ENCODE assay signal across 12 mouse cellular contexts in genomic region chr9:102183663-102184274, GRCm38 (mm10).
A peak's percentile ranks its signal among the peaks of the same experiment; 100 is the strongest.
DNase-seq lines count a peak whose midpoint lies in the region; ATAC-seq and TF ChIP-seq lines count a peak whose summit lies in the region.
"Had no signal": no experiment of that assay in that cellular context is flagged by ENCODE, and none has a peak within 500 bp of the region (broad histone marks: within the 10 kb centered on the region; RNA-seq: fewer than 3 reads in every experiment).

No protein-coding gene starts in this region.

- H3K79me2 ChIP-seq in liver, adult 2 months (ENCODE audit: control insufficient read depth, insufficient read depth, low read length): no peaks in the 10 kb centered on the region

- no peak for TF ChIP-seq CTCF in liver, adult 2 months (IDR thresholded peaks at IDR 0.05; ENCODE audit: low read depth, low read length)
- no peak for TF ChIP-seq CTCF in liver, postnatal 0 days (IDR thresholded peaks at IDR 0.05; ENCODE audit: low read depth)

- H3K27ac ChIP-seq in forebrain, embryonic 13.5 days: 0 out of 2 replicates have a peak overlapping the region, but pooled peaks have one; percentile 15
- H3K27ac ChIP-seq in forebrain, embryonic 12.5 days: no peak overlapping the region
- peak overlapping the region; percentile 5; the same call in 1 of the 2 replicates for H3K27ac ChIP-seq in liver, adult 2 months (replicated peaks; ENCODE audit: insufficient read depth, low read depth, low read length)
- H3K27ac ChIP-seq in liver, postnatal 0 days (ENCODE audit: low read depth): no peak overlapping the region
- peak overlapping the region; percentile 66 for H3K27ac ChIP-seq in hindbrain, embryonic 13.5 days
- H3K27ac ChIP-seq in intestine, embryonic 15.5 days: no peak overlapping the region
- H3K27ac ChIP-seq: neural tube, embryonic 12.5 days had no signal

- no peak for TF ChIP-seq POLR2A in liver, adult 2 months (IDR thresholded peaks at IDR 0.05; ENCODE audit: extremely low read depth, insufficient read depth, low read length)

- DNase-seq in liver, adult 2 months (ENCODE audit: extremely low read depth, low read depth, low spot score): no peak
- DNase-seq in liver, postnatal 0 days: no peak
- peak; percentile 50 for DNase-seq in cerebellum, adult 8-10 months
- no peak for DNase-seq in right cerebral cortex, postnatal 14 days
- DNase-seq: adrenal gland, postnatal 10 days; thymus, adult 18-20 months had no signal

- WGBS in forebrain, embryonic 13.5 days: 64% methylated on average over 22 of the region's 22 CpGs
- WGBS in forebrain, embryonic 12.5 days: 67% methylated on average over 22 of the region's 22 CpGs
- 79% methylated on average over 22 of the region's 22 CpGs for WGBS in liver, adult 2 months
- WGBS in liver, postnatal 0 days (ENCODE audit: insufficient replicate concordance): 73% methylated on average over 22 of the region's 22 CpGs
- WGBS in hindbrain, embryonic 13.5 days: 46% methylated on average over 22 of the region's 22 CpGs
- 71% methylated on average over 22 of the region's 22 CpGs for WGBS in intestine, embryonic 15.5 days

- H3K36me3 ChIP-seq in forebrain, embryonic 13.5 days (ENCODE audit: poor library complexity, severe bottlenecking): no peaks in the 10 kb centered on the region
- no peaks in the 10 kb centered on the region for H3K36me3 ChIP-seq in forebrain, embryonic 12.5 days (replicated peaks)
- no peaks in the 10 kb centered on the region for H3K36me3 ChIP-seq in liver, adult 2 months (ENCODE audit: control insufficient read depth, insufficient read depth, low read length)
- H3K36me3 ChIP-seq in liver, postnatal 0 days (replicated peaks; ENCODE audit: insufficient read depth, low read length): no peaks in the 10 kb centered on the region
- H3K36me3 ChIP-seq in hindbrain, embryonic 13.5 days: no peaks in the 10 kb centered on the region
- H3K36me3 ChIP-seq in intestine, embryonic 15.5 days: no peaks in the 10 kb centered on the region
- H3K36me3 ChIP-seq: neural tube, embryonic 12.5 days had no signal

- H3K4me1 ChIP-seq in forebrain, embryonic 13.5 days: peaks cover 44% of the 10 kb centered on the region
- peaks cover 45% of the 10 kb centered on the region for H3K4me1 ChIP-seq in forebrain, embryonic 12.5 days
- H3K4me1 ChIP-seq in liver, adult 2 months (ENCODE audit: control insufficient read depth, insufficient read depth, low read length): no peaks in the 10 kb centered on the region
- no peaks in the 10 kb centered on the region for H3K4me1 ChIP-seq in liver, postnatal 0 days (ENCODE audit: insufficient read depth)
- H3K4me1 ChIP-seq in hindbrain, embryonic 13.5 days (replicated peaks): peaks cover 47% of the 10 kb centered on the region
- H3K4me1 ChIP-seq in intestine, embryonic 15.5 days (replicated peaks): 0 out of 2 replicates have a peak, but pooled peaks cover 4% of the 10 kb centered on the region

- TF ChIP-seq EP300 in liver, postnatal 0 days (IDR thresholded peaks at IDR 0.05; ENCODE audit: low read depth): no peak

- no peak overlapping the region for H3K4me3 ChIP-seq in forebrain, embryonic 13.5 days
- no peak overlapping the region for H3K4me3 ChIP-seq in forebrain, embryonic 12.5 days (replicated peaks)
- no peak overlapping the region for H3K4me3 ChIP-seq in liver, adult 2 months (ENCODE audit: insufficient read depth, low read depth, low read length)
- H3K4me3 ChIP-seq in liver, postnatal 0 days (ENCODE audit: low read depth, low read length): no peak overlapping the region
- no peak overlapping the region for H3K4me3 ChIP-seq in hindbrain, embryonic 13.5 days
- no peak overlapping the region for H3K4me3 ChIP-seq in intestine, embryonic 15.5 days (replicated peaks)
- H3K4me3 ChIP-seq: neural tube, embryonic 12.5 days had no signal

- H3K9ac ChIP-seq in forebrain, embryonic 13.5 days: no peak overlapping the region
- H3K9ac ChIP-seq in forebrain, embryonic 12.5 days: no peak overlapping the region
- no peak overlapping the region for H3K9ac ChIP-seq in liver, adult 2 months (ENCODE audit: low read depth, low read length)
- no peak overlapping the region for H3K9ac ChIP-seq in liver, postnatal 0 days (replicated peaks)
- H3K9ac ChIP-seq in hindbrain, embryonic 13.5 days: 0 out of 2 replicates have a peak overlapping the region, but pooled peaks have one; percentile 5
- H3K9ac ChIP-seq in intestine, embryonic 15.5 days: no peak overlapping the region
- H3K9ac ChIP-seq: neural tube, embryonic 12.5 days had no signal

- no peaks in the 10 kb centered on the region for H3K9me3 ChIP-seq in forebrain, embryonic 13.5 days (replicated peaks)
- no peaks in the 10 kb centered on the region for H3K9me3 ChIP-seq in forebrain, embryonic 12.5 days
- no peaks in the 10 kb centered on the region for H3K9me3 ChIP-seq in liver, postnatal 0 days (ENCODE audit: low read length)
- H3K9me3 ChIP-seq in hindbrain, embryonic 13.5 days: no peaks in the 10 kb centered on the region
- H3K9me3 ChIP-seq in intestine, embryonic 15.5 days: no peaks in the 10 kb centered on the region
- H3K9me3 ChIP-seq: neural tube, embryonic 12.5 days had no signal

- no peak for ATAC-seq in forebrain, embryonic 13.5 days
- ATAC-seq in forebrain, embryonic 12.5 days (ENCODE audit: low FRiP score): no peak
- no peak for ATAC-seq in liver, postnatal 0 days
- ATAC-seq in hindbrain, embryonic 13.5 days (ENCODE audit: low FRiP score): no peak
- ATAC-seq in intestine, embryonic 15.5 days: no peak
- ATAC-seq: inflammation-experienced regulatory T-cells, adult 6 months had no signal

- no peak overlapping the region; the same call in 1 of the 2 replicates for H3K4me2 ChIP-seq in forebrain, embryonic 13.5 days
- H3K4me2 ChIP-seq in forebrain, embryonic 12.5 days: no peak overlapping the region
- H3K4me2 ChIP-seq in liver, postnatal 0 days (ENCODE audit: low read depth, low read length): no peak overlapping the region
- no peak overlapping the region for H3K4me2 ChIP-seq in hindbrain, embryonic 13.5 days
- H3K4me2 ChIP-seq in intestine, embryonic 15.5 days (replicated peaks): no peak overlapping the region
- H3K4me2 ChIP-seq: neural tube, embryonic 12.5 days had no signal

- H3K27me3 ChIP-seq in forebrain, embryonic 13.5 days: peaks cover 67% of the 10 kb centered on the region
- peaks cover 76% of the 10 kb centered on the region for H3K27me3 ChIP-seq in forebrain, embryonic 12.5 days
- H3K27me3 ChIP-seq in liver, adult 2 months (ENCODE audit: control insufficient read depth, insufficient read depth, low read length): no peaks in the 10 kb centered on the region
- no peaks in the 10 kb centered on the region for H3K27me3 ChIP-seq in liver, postnatal 0 days (ENCODE audit: insufficient read depth, low read length)
- H3K27me3 ChIP-seq in hindbrain, embryonic 13.5 days: peaks cover 17% of the 10 kb centered on the region; the same call in 1 of the 2 replicates
- no peaks in the 10 kb centered on the region for H3K27me3 ChIP-seq in intestine, embryonic 15.5 days (replicated peaks)

Comparison
In these comparisons a context has a peak if more than half of its experiments do, and no peak if none do; other contexts are left out.
1. H3K27ac ChIP-seq: peak in forebrain, embryonic 13.5 days (single experiment), liver, adult 2 months (single experiment) and hindbrain, embryonic 13.5 days (single experiment); none in forebrain, embryonic 12.5 days (single experiment), liver, postnatal 0 days (single experiment) and intestine, embryonic 15.5 days (single experiment).